Mouse (Mus musculus): ENCODE data around the gene Gm6793. TPM values are rescaled to one million over a fixed set of nuclear protein-coding genes. Genes with fewer than 3 reads are reported as not detected.

The Gm6793 gene
- polyA plus RNA-seq, 1 experiment from 2014 or later, result 0.25 TPM

DNA sequence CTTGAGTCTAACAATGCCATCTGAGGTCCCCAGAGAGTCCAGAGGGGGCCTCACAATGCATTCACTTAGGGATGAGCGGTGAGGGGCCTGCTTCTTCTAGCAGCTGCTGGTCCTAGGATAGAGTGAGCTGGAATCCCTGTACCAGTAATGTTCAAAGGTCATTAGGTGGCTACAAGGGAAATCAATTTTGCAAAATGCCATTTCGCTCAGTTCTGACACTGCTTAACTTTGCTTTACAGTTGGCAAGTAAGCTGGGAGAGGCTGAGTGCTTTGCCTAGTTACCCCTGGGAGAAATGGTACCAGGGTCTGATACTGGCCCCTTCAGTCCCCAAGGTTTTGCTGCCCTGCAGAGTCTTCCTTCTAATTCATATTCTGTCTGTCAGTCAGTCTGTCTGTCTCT lies 39.1 kb downstream of the Gm6793 start:
- Histone ChIP-seq H3K36me3 (replicated peaks) (peaks cover 86% of the 10 kb centered on the region), H3K27ac (replicated peaks) (no peak overlapping the region), H3K9me3 (peaks cover 12% of the 10 kb centered on the region), H3K27me3 (replicated peaks; ENCODE audit: low read depth, poor library complexity, severe bottlenecking) (no peaks in the 10 kb centered on the region), H3K4me1 (no peaks in the 10 kb centered on the region), H3K4me3 (no peak overlapping the region)
- no peak for DNase-seq (ENCODE audit: low spot score)
- 87% methylated on average over 2 of the region's 2 CpGs for WGBS

DNA sequence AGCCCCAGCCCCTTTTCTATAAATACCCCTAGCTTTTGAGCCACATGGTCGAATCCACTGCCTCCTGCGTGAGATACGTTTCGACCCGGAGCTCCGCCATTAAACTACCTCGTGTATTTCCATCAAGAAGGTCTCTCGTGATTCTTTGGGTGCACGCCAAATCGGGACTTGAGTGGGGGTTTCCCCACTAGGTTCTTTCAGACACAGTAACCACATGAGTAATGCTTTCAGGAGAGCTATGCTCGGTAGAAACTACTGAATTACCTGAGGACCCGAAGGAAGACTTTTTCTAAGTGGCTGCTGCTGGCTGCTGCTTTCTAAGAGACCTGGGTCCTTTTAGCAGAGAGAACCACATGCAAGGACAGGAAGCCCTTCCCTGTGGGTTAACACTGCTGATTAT lies 40.7 kb downstream of the Gm6793 start:
- Histone ChIP-seq H3K27ac (replicated peaks) (no peak overlapping the region), H3K36me3 (replicated peaks) (peaks cover 88% of the 10 kb centered on the region), H3K4me3 (no peak overlapping the region), H3K9me3 (peaks cover 12% of the 10 kb centered on the region), H3K4me1 (no peaks in the 10 kb centered on the region), H3K27me3 (replicated peaks; ENCODE audit: low read depth, poor library complexity, severe bottlenecking) (no peaks in the 10 kb centered on the region)
- 97% methylated on average over 12 of the region's 12 CpGs for WGBS
- DNase-seq (ENCODE audit: low spot score), result no peak

DNA sequence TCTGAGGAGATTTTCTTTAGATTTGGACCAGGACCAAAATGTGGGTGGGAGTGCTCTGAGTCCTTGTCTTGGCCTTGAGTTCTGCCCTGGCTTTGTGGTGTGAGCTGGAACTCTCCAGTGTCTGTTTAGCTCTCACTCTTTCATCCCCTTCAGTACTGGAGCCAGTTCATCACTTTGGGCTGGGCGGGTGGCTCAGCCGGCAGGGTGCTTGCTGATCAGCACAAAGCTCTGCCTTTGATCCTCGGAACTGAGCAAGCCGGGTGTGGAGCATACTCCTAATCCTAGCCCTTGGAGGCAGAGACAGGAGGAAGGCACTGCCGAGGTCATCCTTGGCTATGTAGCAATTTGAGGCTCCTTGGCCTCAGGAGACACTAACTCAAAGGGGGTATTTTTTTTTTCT lies 45.8 kb downstream of the Gm6793 start:
- Histone ChIP-seq H3K4me3 (no peak overlapping the region), H3K4me1 (no peaks in the 10 kb centered on the region), H3K36me3 (replicated peaks) (peaks cover 71% of the 10 kb centered on the region), H3K9me3 (peaks cover 8% of the 10 kb centered on the region), H3K27ac (replicated peaks) (no peak overlapping the region), H3K27me3 (replicated peaks; ENCODE audit: low read depth, poor library complexity, severe bottlenecking) (no peaks in the 10 kb centered on the region)
- no peak for DNase-seq (ENCODE audit: low spot score)
- WGBS, result 36% methylated on average over 5 of the region's 5 CpGs

DNA sequence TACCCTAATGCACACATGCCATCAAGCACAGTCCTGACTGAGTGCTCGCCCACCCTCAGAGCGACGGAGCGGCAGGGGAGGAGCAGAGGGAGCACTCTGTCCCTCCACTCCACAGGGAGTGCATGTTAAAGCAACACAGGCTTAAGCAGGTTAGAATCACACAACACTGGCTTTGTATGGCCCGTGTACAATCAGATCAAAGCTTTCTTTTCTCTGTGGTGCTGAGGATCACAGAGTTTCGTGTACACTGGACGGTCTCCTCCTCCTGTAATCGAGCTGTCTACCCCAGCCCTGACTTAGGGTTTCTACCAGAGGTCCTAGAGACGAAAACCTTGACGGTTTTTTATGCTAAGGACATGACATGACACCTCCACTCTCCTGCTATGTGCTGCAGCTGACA lies 46.3 kb downstream of the Gm6793 start:
- peaks cover 67% of the 10 kb centered on the region for H3K36me3 ChIP-seq (replicated peaks)
- WGBS, result 87% methylated on average over 10 of the region's 10 CpGs

DNA sequence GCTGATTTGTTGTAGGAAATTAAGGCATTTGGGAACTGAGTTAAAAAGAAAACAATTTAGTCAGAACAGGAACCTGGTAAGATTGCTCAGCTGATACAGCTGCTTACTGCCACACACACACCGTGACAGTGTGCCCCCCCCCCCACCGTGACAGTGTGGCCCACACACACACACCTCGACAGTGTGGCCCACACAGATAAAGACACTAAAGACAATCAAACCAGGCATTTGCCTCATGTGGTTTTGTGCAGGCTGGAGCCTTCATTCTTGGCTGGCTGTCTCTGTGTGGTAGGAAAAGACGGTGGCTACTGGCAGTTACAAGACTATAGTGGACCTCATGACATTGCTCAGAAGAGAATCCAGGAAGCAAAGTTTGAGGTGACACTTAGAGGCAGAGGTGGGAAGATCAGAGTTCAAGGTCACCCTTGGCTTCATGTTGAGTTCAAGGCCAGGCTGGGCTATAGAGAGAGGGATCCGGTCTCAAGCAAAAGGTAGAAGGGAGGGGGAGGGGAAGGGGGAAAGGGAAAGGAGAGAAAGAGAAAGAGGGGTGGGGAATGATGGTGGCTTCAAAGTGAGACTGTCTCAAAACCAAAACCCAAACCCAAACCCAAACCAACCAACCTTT lies 47.5 kb downstream of the Gm6793 start:
- H3K4me3 ChIP-seq, result no peak overlapping the region
- H3K36me3 ChIP-seq (replicated peaks), result peaks cover 55% of the 10 kb centered on the region
- H3K27me3 ChIP-seq (replicated peaks; ENCODE audit: low read depth, poor library complexity, severe bottlenecking), result no peaks in the 10 kb centered on the region
- H3K4me1 ChIP-seq, result peaks cover 9% of the 10 kb centered on the region; the same call in 1 of the 2 replicates
- H3K9me3 ChIP-seq, result no peaks in the 10 kb centered on the region
- no peak overlapping the region for H3K27ac ChIP-seq (replicated peaks)
- no peak for DNase-seq (ENCODE audit: low spot score)
- 87% methylated on average over 5 of the region's 5 CpGs for WGBS

More for the DNA sequence above, 46.3 kb downstream of the Gm6793 start:
- H3K27ac ChIP-seq (replicated peaks), result no peak overlapping the region
- no peak overlapping the region for H3K4me3 ChIP-seq
- H3K4me1 ChIP-seq, result peaks cover 2% of the 10 kb centered on the region; the same call in 1 of the 2 replicates
- H3K9me3 ChIP-seq, result peaks cover 4% of the 10 kb centered on the region; the same call in 1 of the 2 replicates
- no peak for DNase-seq (ENCODE audit: low spot score)
- no peaks in the 10 kb centered on the region for H3K27me3 ChIP-seq (replicated peaks; ENCODE audit: low read depth, poor library complexity, severe bottlenecking)

DNA sequence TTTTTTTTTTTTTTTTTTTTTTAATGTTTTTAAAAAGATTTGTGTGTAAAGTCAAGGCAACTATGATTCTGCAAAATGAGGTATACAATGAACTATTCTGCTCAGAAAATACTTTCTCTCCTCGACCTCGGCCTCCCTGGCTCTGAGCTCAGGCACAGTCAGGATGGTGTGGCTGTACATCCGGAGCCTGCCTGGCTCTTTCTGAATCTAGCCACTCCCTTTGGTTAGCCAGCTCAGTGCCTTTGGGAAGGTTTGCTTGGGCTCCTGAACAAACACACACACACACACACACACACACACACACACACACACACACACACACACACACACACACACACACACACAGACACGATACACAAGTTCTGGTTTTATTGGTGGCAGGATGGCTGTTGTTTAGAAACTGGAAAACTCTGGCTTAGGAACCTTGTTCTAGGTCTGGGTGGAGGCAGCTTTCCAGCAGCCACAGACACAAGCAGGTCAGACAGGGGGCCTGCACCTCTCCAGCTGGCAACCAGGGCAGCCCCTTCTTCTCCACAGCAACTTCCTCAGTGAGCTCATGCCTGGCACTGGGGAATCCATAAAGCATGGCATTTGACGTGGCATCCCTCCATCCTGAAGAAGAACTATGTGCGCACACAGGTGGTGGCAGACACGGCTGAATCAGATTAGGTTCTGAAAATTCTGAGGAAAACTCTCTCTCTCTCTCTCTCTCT lies 49.8 kb downstream of the Gm6793 start:
- no peaks in the 10 kb centered on the region for H3K9me3 ChIP-seq
- peaks cover 9% of the 10 kb centered on the region; the same call in 1 of the 2 replicates for H3K4me1 ChIP-seq
- H3K27ac ChIP-seq (replicated peaks), result no peak overlapping the region
- no peak overlapping the region for H3K4me3 ChIP-seq
- H3K36me3 ChIP-seq (replicated peaks), result peaks cover 44% of the 10 kb centered on the region
- no peak for DNase-seq (ENCODE audit: low spot score)
- H3K27me3 ChIP-seq (replicated peaks; ENCODE audit: low read depth, poor library complexity, severe bottlenecking), result no peaks in the 10 kb centered on the region
- WGBS, result 83% methylated on average over 7 of the region's 7 CpGs

DNA sequence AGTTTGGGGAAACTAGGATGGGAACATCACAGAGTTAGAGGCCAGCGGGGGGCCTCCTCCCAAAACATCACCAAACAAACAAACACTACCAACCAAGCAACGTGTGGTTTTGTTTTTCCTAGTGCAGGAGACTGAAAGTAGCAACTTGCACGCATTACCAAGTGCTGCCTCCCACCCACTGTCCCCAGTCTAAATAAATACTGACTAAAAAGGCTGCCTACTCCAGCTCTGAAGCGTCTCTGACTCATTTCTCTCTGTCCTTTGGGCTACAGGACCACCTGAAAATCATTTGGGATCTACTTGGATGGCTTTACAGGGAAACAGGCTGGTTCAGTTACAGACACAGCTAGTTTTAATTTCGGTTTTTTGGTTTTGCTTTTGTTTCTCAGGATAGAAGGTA lies 50.5 kb downstream of the Gm6793 start:
- no peaks in the 10 kb centered on the region for H3K27me3 ChIP-seq (replicated peaks; ENCODE audit: low read depth, poor library complexity, severe bottlenecking)
- DNase-seq (ENCODE audit: low spot score), result no peak
- H3K36me3 ChIP-seq (replicated peaks), result peaks cover 49% of the 10 kb centered on the region
- peaks cover 9% of the 10 kb centered on the region; the same call in 1 of the 2 replicates for H3K4me1 ChIP-seq
- WGBS, result 56% methylated on average over 5 of the region's 5 CpGs
- H3K27ac ChIP-seq (replicated peaks), result no peak overlapping the region
- H3K4me3 ChIP-seq, result no peak overlapping the region
- no peaks in the 10 kb centered on the region for H3K9me3 ChIP-seq

DNA sequence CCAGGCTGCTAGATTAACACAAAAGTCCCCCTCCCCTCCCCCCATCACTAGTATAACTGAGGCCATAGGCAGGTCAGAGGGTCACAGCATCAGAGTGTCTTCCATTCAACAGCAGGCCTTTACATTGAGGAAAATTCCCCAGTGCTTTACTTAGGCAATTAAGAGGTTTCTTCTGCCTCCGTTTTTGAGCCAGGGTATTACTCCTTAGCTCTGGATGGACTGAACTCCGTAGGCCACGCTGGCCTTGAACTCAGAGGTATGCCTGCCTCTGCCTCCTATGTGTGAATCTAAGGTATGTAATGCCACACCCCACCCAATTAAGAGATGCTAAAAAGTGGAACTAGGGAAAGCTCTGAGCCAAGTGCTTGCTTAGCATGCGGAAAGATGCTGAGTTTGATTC lies 51.3 kb downstream of the Gm6793 start:
- Histone ChIP-seq H3K9me3 (no peaks in the 10 kb centered on the region), H3K36me3 (replicated peaks) (peaks cover 49% of the 10 kb centered on the region), H3K4me1 (peaks cover 9% of the 10 kb centered on the region; the same call in 1 of the 2 replicates), H3K27ac (replicated peaks) (no peak overlapping the region), H3K4me3 (no peak overlapping the region), H3K27me3 (replicated peaks; ENCODE audit: low read depth, poor library complexity, severe bottlenecking) (no peaks in the 10 kb centered on the region)
- no peak for DNase-seq (ENCODE audit: low spot score)
- WGBS, result 79% methylated on average over 4 of the region's 4 CpGs

Other genes starting within 250 kb of the Gm6793 start
- 225 and 237 TPM in 2 replicates for gene Cfdp1, start 160.7 kb downstream of the Gm6793 start, polyA plus RNA-seq (2016; fragmentation: Nextera tagmentation; extraction: Ambion mirVana)
- 10.5 and 11.0 TPM in 2 replicates for gene Tmem170, start 138.3 kb downstream of the Gm6793 start, polyA plus RNA-seq (2016; fragmentation: Nextera tagmentation; extraction: Ambion mirVana)
- gene Chst5, start 104.6 kb downstream of the Gm6793 start, polyA plus RNA-seq (2016; fragmentation: Nextera tagmentation; extraction: Ambion mirVana), result 2.2 and 2.7 TPM in 2 replicates
- gene Tmem231, start 81.2 kb downstream of the Gm6793 start, polyA plus RNA-seq (2016; fragmentation: Nextera tagmentation; extraction: Ambion mirVana), result 20.1 and 20.2 TPM in 2 replicates
- gene Gabarapl2, start 74.3 kb downstream of the Gm6793 start, polyA plus RNA-seq (2016; fragmentation: Nextera tagmentation; extraction: Ambion mirVana), result 186 and 194 TPM in 2 replicates
- gene Adat1, start 22.7 kb downstream of the Gm6793 start, polyA plus RNA-seq (2016; fragmentation: Nextera tagmentation; extraction: Ambion mirVana), result 15.7 and 17.1 TPM in 2 replicates
- 274 and 284 TPM in 2 replicates for gene Kars, start 3.7 kb downstream of the Gm6793 start, polyA plus RNA-seq (2016; fragmentation: Nextera tagmentation; extraction: Ambion mirVana)
- 27.0 and 28.6 TPM in 2 replicates for gene Terf2ip, start 3.6 kb downstream of the Gm6793 start, polyA plus RNA-seq (2016; fragmentation: Nextera tagmentation; extraction: Ambion mirVana)

Data from embryonic facial prominence, embryonic 10.5 days (tissue).